ENCODE assay signal across 22 mouse cellular contexts in the genomic region with DNA sequence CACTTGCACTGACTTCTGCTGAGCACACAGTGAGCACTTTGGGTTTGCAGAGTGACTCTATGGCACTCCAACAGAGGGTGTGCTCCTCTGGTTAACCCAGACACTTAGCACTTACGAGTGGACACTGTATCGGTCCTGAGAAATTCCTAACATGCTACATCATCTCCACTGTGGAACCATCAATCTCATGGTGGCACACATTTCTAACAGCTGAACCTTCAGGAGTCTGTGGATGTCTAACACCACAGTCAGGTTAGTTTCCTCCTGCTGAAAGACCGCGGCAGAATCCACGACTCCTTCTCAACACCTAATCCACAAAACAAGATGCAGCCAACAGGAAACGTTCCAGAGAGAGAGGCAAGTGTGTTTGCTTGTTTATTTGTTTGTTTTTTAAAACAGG. TPM values are rescaled to one million over a fixed set of nuclear protein-coding genes. Genes with fewer than 3 reads are reported as not detected.
DNase-seq lines count a peak whose midpoint lies in the region; ATAC-seq and TF ChIP-seq lines count a peak whose summit lies in the region.
"Had no signal": no experiment of that assay in that cellular context is flagged by ENCODE, and none has a peak within 500 bp of the region (broad histone marks: within the 10 kb centered on the region; RNA-seq: fewer than 3 reads in every experiment).

No protein-coding gene starts in this region.

- peak overlapping the region; percentile 77 for H3K27ac ChIP-seq in forebrain, embryonic 12.5 days
- no peak overlapping the region for H3K27ac ChIP-seq in forebrain, embryonic 14.5 days (ENCODE audit: low read depth, low read length)
- peak overlapping the region; percentile 70 for H3K27ac ChIP-seq in midbrain, embryonic 10.5 days (replicated peaks)
- no peak overlapping the region for H3K27ac ChIP-seq in midbrain, postnatal 0 days (ENCODE audit: low read depth, low read length)
- H3K27ac ChIP-seq in midbrain, embryonic 12.5 days (replicated peaks): peak overlapping the region; percentile 75
- H3K27ac ChIP-seq: embryonic facial prominence, embryonic 10.5 days; heart, adult 2 months; heart, embryonic 15.5 days had no signal

- 93% methylated on average over 6 of the region's 6 CpGs for WGBS in forebrain, embryonic 12.5 days
- 89% methylated on average over 6 of the region's 6 CpGs for WGBS in forebrain, embryonic 14.5 days
- 94% methylated on average over 6 of the region's 6 CpGs for WGBS in midbrain, embryonic 10.5 days
- WGBS in midbrain, postnatal 0 days: 89% methylated on average over 6 of the region's 6 CpGs
- WGBS in midbrain, embryonic 12.5 days: 88% methylated on average over 6 of the region's 6 CpGs

- H3K79me2 ChIP-seq in myocyte (ENCODE audit: control insufficient read depth, insufficient read depth): peaks cover 4% of the 10 kb centered on the region

- H3K36me3 ChIP-seq in forebrain, embryonic 12.5 days (replicated peaks): peaks cover 34% of the 10 kb centered on the region
- H3K36me3 ChIP-seq in forebrain, embryonic 14.5 days (ENCODE audit: control insufficient read depth, insufficient read depth, low read length): peaks cover 14% of the 10 kb centered on the region; the same call in 1 of the 2 replicates
- H3K36me3 ChIP-seq in midbrain, embryonic 10.5 days: peaks cover 57% of the 10 kb centered on the region
- peaks cover 26% of the 10 kb centered on the region for H3K36me3 ChIP-seq in midbrain, postnatal 0 days (ENCODE audit: insufficient read depth, low read length)
- peaks cover 37% of the 10 kb centered on the region for H3K36me3 ChIP-seq in midbrain, embryonic 12.5 days
- peaks cover 1% of the 10 kb centered on the region for H3K36me3 ChIP-seq in myocyte (ENCODE audit: control insufficient read depth, insufficient read depth)

- no peaks in the 10 kb centered on the region for H3K9me3 ChIP-seq in forebrain, embryonic 12.5 days
- H3K9me3 ChIP-seq in forebrain, embryonic 14.5 days (replicated peaks; ENCODE audit: control insufficient read depth, low read length): no peaks in the 10 kb centered on the region
- no peaks in the 10 kb centered on the region for H3K9me3 ChIP-seq in midbrain, embryonic 10.5 days (replicated peaks)
- H3K9me3 ChIP-seq in midbrain, postnatal 0 days (ENCODE audit: low read length): no peaks in the 10 kb centered on the region
- no peaks in the 10 kb centered on the region for H3K9me3 ChIP-seq in midbrain, embryonic 12.5 days
- H3K9me3 ChIP-seq: embryonic facial prominence, embryonic 10.5 days; heart, embryonic 15.5 days had no signal

- no peak for TF ChIP-seq CTCF in midbrain, postnatal 0 days (IDR thresholded peaks at IDR 0.05)

- no peak overlapping the region for H3ac ChIP-seq in myocyte (ENCODE audit: control insufficient read depth, insufficient read length)

- H3K27me3 ChIP-seq in forebrain, embryonic 12.5 days: no peaks in the 10 kb centered on the region
- H3K27me3 ChIP-seq in forebrain, embryonic 14.5 days (replicated peaks; ENCODE audit: control insufficient read depth, insufficient read depth, low read length): no peaks in the 10 kb centered on the region
- H3K27me3 ChIP-seq in midbrain, embryonic 10.5 days (ENCODE audit: low read depth, poor library complexity, severe bottlenecking): no peaks in the 10 kb centered on the region
- H3K27me3 ChIP-seq in midbrain, postnatal 0 days (ENCODE audit: insufficient read depth, low read length): no peaks in the 10 kb centered on the region
- no peaks in the 10 kb centered on the region for H3K27me3 ChIP-seq in midbrain, embryonic 12.5 days
- no peaks in the 10 kb centered on the region for H3K27me3 ChIP-seq in myocyte (ENCODE audit: control insufficient read depth, insufficient read depth, insufficient read length)
- H3K27me3 ChIP-seq: CH12.LX; heart, embryonic 15.5 days; Patski had no signal

- H3K4me2 ChIP-seq in forebrain, embryonic 12.5 days: no peak overlapping the region
- no peak overlapping the region for H3K4me2 ChIP-seq in forebrain, embryonic 14.5 days (ENCODE audit: low read length)
- H3K4me2 ChIP-seq in midbrain, postnatal 0 days (ENCODE audit: low read depth, low read length, poor library complexity, severe bottlenecking): no peak overlapping the region
- no peak overlapping the region for H3K4me2 ChIP-seq in midbrain, embryonic 12.5 days (replicated peaks)
- H3K4me2 ChIP-seq in myocyte (ENCODE audit: low read depth): peak overlapping the region; percentile 73
- H3K4me2 ChIP-seq: heart, embryonic 11.5 days; heart, embryonic 15.5 days had no signal

- H3K9ac ChIP-seq in forebrain, embryonic 12.5 days: no peak overlapping the region
- H3K9ac ChIP-seq in forebrain, embryonic 14.5 days (ENCODE audit: low read length): no peak overlapping the region
- no peak overlapping the region for H3K9ac ChIP-seq in midbrain, postnatal 0 days (replicated peaks; ENCODE audit: low read length, poor library complexity, severe bottlenecking)
- H3K9ac ChIP-seq in midbrain, embryonic 12.5 days (replicated peaks): no peak overlapping the region
- H3K9ac ChIP-seq: forebrain, postnatal 0 days; heart, embryonic 15.5 days had no signal

- ATAC-seq in forebrain, embryonic 12.5 days (ENCODE audit: low FRiP score): no peak
- ATAC-seq in forebrain, embryonic 14.5 days: no peak
- ATAC-seq in midbrain, postnatal 0 days (ENCODE audit: low FRiP score): no peak
- ATAC-seq in midbrain, embryonic 12.5 days (ENCODE audit: low FRiP score, low read depth): no peak
- ATAC-seq: activated CD4-positive, CD25-positive, alpha-beta regulatory T cell, adult 4 months; forebrain, postnatal 0 days; hindbrain, postnatal 0 days had no signal

- no peak for DNase-seq in forebrain, embryonic 14.5 days (ENCODE audit: low spot score)
- no peak for DNase-seq in midbrain, embryonic 10.5 days (ENCODE audit: low spot score)
- DNase-seq in midbrain, postnatal 0 days (ENCODE audit: low spot score): no peak
- DNase-seq in kidney, adult 18-20 months: no peak
- DNase-seq: adrenal gland, postnatal 14 days; cerebellum, adult 2 months; cerebellum, postnatal 10 days; forebrain, postnatal 0 days; gastrocnemius, postnatal 14 days; heart, adult 2 months; heart, postnatal 14 days had no signal

- TF ChIP-seq POLR2A in myocyte (IDR thresholded peaks at IDR 0.05; ENCODE audit: insufficient read length, low read depth): no peak

- peaks cover 77% of the 10 kb centered on the region for H3K4me1 ChIP-seq in forebrain, embryonic 12.5 days
- peaks cover 66% of the 10 kb centered on the region for H3K4me1 ChIP-seq in forebrain, embryonic 14.5 days (ENCODE audit: control insufficient read depth, insufficient read depth, low read length)
- peaks cover 70% of the 10 kb centered on the region for H3K4me1 ChIP-seq in midbrain, embryonic 10.5 days
- H3K4me1 ChIP-seq in midbrain, postnatal 0 days (ENCODE audit: insufficient read depth, low read length): peaks cover 8% of the 10 kb centered on the region; the same call in 1 of the 2 replicates
- H3K4me1 ChIP-seq in midbrain, embryonic 12.5 days: peaks cover 66% of the 10 kb centered on the region

- H3K4me3 ChIP-seq in forebrain, embryonic 12.5 days (replicated peaks): no peak overlapping the region
- H3K4me3 ChIP-seq in forebrain, embryonic 14.5 days (ENCODE audit: low read depth, low read length): no peak overlapping the region
- no peak overlapping the region for H3K4me3 ChIP-seq in midbrain, embryonic 10.5 days
- no peak overlapping the region for H3K4me3 ChIP-seq in midbrain, postnatal 0 days (ENCODE audit: low read depth, low read length)
- no peak overlapping the region for H3K4me3 ChIP-seq in midbrain, embryonic 12.5 days
- no peak overlapping the region for H3K4me3 ChIP-seq in myocyte
- H3K4me3 ChIP-seq: embryonic facial prominence, embryonic 10.5 days; heart, adult 2 months; heart, embryonic 15.5 days had no signal

TF ChIP-seq in myocyte, 11 proteins besides CTCF, POLR2A, EP300 and RAD21:
- TF ChIP-seq MYOD1 (IDR thresholded peaks at IDR 0.05; ENCODE audit: control insufficient read depth in 1 of 3, insufficient read length in 2 of 3, low read depth in 2 of 3): peak in 2 of 3 experiments; percentile 38 to 53
- no peak for TF ChIP-seq MYOG (IDR thresholded peaks at IDR 0.05; ENCODE audit: control insufficient read depth in 1 of 3, insufficient read depth in 1 of 3, insufficient read length in 2 of 3, low read depth in 2 of 3)
- no peak for TF ChIP-seq MAX (IDR thresholded peaks at IDR 0.05; ENCODE audit: low read depth)
- no peak for TF ChIP-seq E2F4 (IDR thresholded peaks at IDR 0.05; ENCODE audit: insufficient read depth)
- no peak for TF ChIP-seq USF1 (IDR thresholded peaks at IDR 0.05; ENCODE audit: low read depth)
- TF ChIP-seq SRF (IDR thresholded peaks at IDR 0.05; ENCODE audit: control insufficient read depth, insufficient read length, low read depth): no peak
- TF ChIP-seq TCF3 (IDR thresholded peaks at IDR 0.05; ENCODE audit: insufficient read length, low read depth): no peak

RNA-seq across cellular contexts. Expression of gene Tesc, which starts 51.0 kb away (rescaled TPM):
- 4.7 and 6.3 TPM in 2 replicates for polyA plus RNA-seq in forebrain, embryonic 12.5 days (2016; fragmentation: Nextera tagmentation; extraction: Ambion mirVana)
- polyA plus RNA-seq in forebrain, embryonic 14.5 days (2014; fragmentation: Nextera tagmentation; extraction: Ambion mirVana): 8.0 and 10.0 TPM in 2 replicates
- 0.82 and 0.90 TPM in 2 replicates for polyA plus RNA-seq in midbrain, embryonic 10.5 days (2016; fragmentation: Nextera tagmentation; extraction: Ambion mirVana)
- 3.6 and 4.7 TPM in 2 replicates for total RNA-seq in midbrain, postnatal 0 days (2014; rRNA removed)
- 5.5 and 8.2 TPM in 2 replicates for polyA plus RNA-seq in midbrain, postnatal 0 days (2015; fragmentation: Nextera tagmentation; extraction: Ambion mirVana)
- 1.5 and 1.8 TPM in 2 replicates for polyA plus RNA-seq in midbrain, embryonic 12.5 days (2016; fragmentation: Nextera tagmentation; extraction: Ambion mirVana)
- 3.1 TPM for polyA plus RNA-seq in myocyte (2012; fragmentation: generic; extraction: Trizol)
- total RNA-seq: hematopoietic stem cell, adult 5-6 weeks had no signal

Comparison
In these comparisons a context has a peak if more than half of its experiments do, and no peak if none do; other contexts are left out.
1. H3K27ac ChIP-seq: peak in forebrain, embryonic 12.5 days (single experiment), midbrain, embryonic 10.5 days (single experiment) and midbrain, embryonic 12.5 days (single experiment); none in forebrain, embryonic 14.5 days (single experiment) and midbrain, postnatal 0 days (single experiment).